Mouse (Mus musculus): ENCODE results near the gene Akr1a1. TPM values are rescaled to one million over a fixed set of nuclear protein-coding genes. Genes with fewer than 3 reads are reported as not detected.
A peak's percentile ranks its signal among the peaks of the same experiment; 100 is the strongest.

The Akr1a1 gene
- polyA plus RNA-seq, 1 experiment from 2014 or later = 580 TPM

- Histone ChIP-seq H3K36me3 (no peaks in the 10 kb centered on the region), H3K4me1 (0 out of 2 replicates have a peak, but pooled peaks cover 3% of the 10 kb centered on the region), H3K9me3 (no peaks in the 10 kb centered on the region), H3K4me2 (no peak overlapping the region), H3K9ac (no peak overlapping the region), H3K27me3 (replicated peaks) (no peaks in the 10 kb centered on the region), H3K27ac (replicated peaks) (no peak overlapping the region), H3K4me3 (no peak overlapping the region)
- no peak for ATAC-seq (ENCODE audit: extremely low read depth, insufficient number of reproducible peaks, low FRiP score, low TSS enrichment)
- WGBS = 38% methylated on average over 3 of the region's 3 CpGs
Measured at GRCm38 (mm10) chr4:116657971-116658370, 6.5 kb upstream of the Akr1a1 start.

- no peak overlapping the region for H3K9ac ChIP-seq
- no peak overlapping the region for H3K27ac ChIP-seq (replicated peaks)
- H3K4me3 ChIP-seq = no peak overlapping the region
- no peaks in the 10 kb centered on the region for H3K9me3 ChIP-seq
- no peak for ATAC-seq (ENCODE audit: extremely low read depth, insufficient number of reproducible peaks, low FRiP score, low TSS enrichment)
- no peaks in the 10 kb centered on the region for H3K36me3 ChIP-seq
- H3K4me2 ChIP-seq = no peak overlapping the region
- no peaks in the 10 kb centered on the region for H3K27me3 ChIP-seq (replicated peaks)
- WGBS = 62% methylated on average over 3 of the region's 3 CpGs
- H3K4me1 ChIP-seq = peaks cover 8% of the 10 kb centered on the region; the same call in 1 of the 2 replicates
Measured at GRCm38 (mm10) chr4:116655658-116656057, 4.2 kb upstream of the Akr1a1 start.

GRCm38 (mm10) chr4:116655100-116655499 lies 3.6 kb upstream of the Akr1a1 start:
- 35% methylated on average over 2 of the region's 2 CpGs for WGBS
- H3K27ac ChIP-seq (replicated peaks) = no peak overlapping the region
- peaks cover 12% of the 10 kb centered on the region for H3K4me1 ChIP-seq
- no peak overlapping the region for H3K4me2 ChIP-seq
- H3K27me3 ChIP-seq (replicated peaks) = no peaks in the 10 kb centered on the region
- H3K9me3 ChIP-seq = no peaks in the 10 kb centered on the region
- H3K4me3 ChIP-seq = no peak overlapping the region
- ATAC-seq (ENCODE audit: extremely low read depth, insufficient number of reproducible peaks, low FRiP score, low TSS enrichment) = no peak
- H3K9ac ChIP-seq = no peak overlapping the region
- no peaks in the 10 kb centered on the region for H3K36me3 ChIP-seq

- Histone ChIP-seq H3K27ac (replicated peaks) (no peak overlapping the region), H3K9me3 (no peaks in the 10 kb centered on the region), H3K36me3 (peaks cover 14% of the 10 kb centered on the region), H3K4me1 (peaks cover 31% of the 10 kb centered on the region), H3K4me3 (no peak overlapping the region), H3K27me3 (replicated peaks) (no peaks in the 10 kb centered on the region), H3K9ac (no peak overlapping the region), H3K4me2 (no peak overlapping the region)
- no peak for ATAC-seq (ENCODE audit: extremely low read depth, insufficient number of reproducible peaks, low FRiP score, low TSS enrichment)
- 78% methylated on average over 6 of the region's 6 CpGs for WGBS
Measured at GRCm38 (mm10) chr4:116653228-116653627, 1.7 kb upstream of the Akr1a1 start.

GRCm38 (mm10) chr4:116651797-116652135 lies 286 bp upstream of the Akr1a1 start:
- Histone ChIP-seq H3K9ac (peak overlapping the region; percentile 91), H3K27ac (replicated peaks) (peak overlapping the region; percentile 93), H3K36me3 (peaks cover 27% of the 10 kb centered on the region), H3K4me1 (peaks cover 43% of the 10 kb centered on the region), H3K27me3 (replicated peaks) (no peaks in the 10 kb centered on the region), H3K4me3 (peak overlapping the region; percentile 80), H3K4me2 (peak overlapping the region; percentile 90), H3K9me3 (no peaks in the 10 kb centered on the region)
- ATAC-seq (ENCODE audit: extremely low read depth, insufficient number of reproducible peaks, low FRiP score, low TSS enrichment) = no peak
- WGBS = 10% methylated on average over 6 of the region's 6 CpGs

GRCm38 (mm10) chr4:116650365-116650764 lies 1.1 kb downstream of the Akr1a1 start:
- Histone ChIP-seq H3K4me3 (peak overlapping the region; percentile 80), H3K4me1 (peaks cover 53% of the 10 kb centered on the region), H3K27ac (replicated peaks) (peak overlapping the region; percentile 93), H3K36me3 (peaks cover 40% of the 10 kb centered on the region), H3K27me3 (replicated peaks) (no peaks in the 10 kb centered on the region), H3K9me3 (no peaks in the 10 kb centered on the region), H3K9ac (peak overlapping the region; percentile 91), H3K4me2 (peak overlapping the region; percentile 90)
- no peak for ATAC-seq (ENCODE audit: extremely low read depth, insufficient number of reproducible peaks, low FRiP score, low TSS enrichment)
- WGBS = 28% methylated on average over 5 of the region's 5 CpGs

GRCm38 (mm10) chr4:116649411-116649810 lies 2.1 kb downstream of the Akr1a1 start:
- H3K9me3 ChIP-seq = no peaks in the 10 kb centered on the region
- no peak overlapping the region for H3K27ac ChIP-seq (replicated peaks)

GRCm38 (mm10) chr4:116645624-116646023 lies 5.9 kb downstream of the Akr1a1 start:
- no peak overlapping the region for H3K4me3 ChIP-seq
- peak overlapping the region; percentile 12; the same call in 1 of the 2 replicates for H3K9ac ChIP-seq
- no peaks in the 10 kb centered on the region for H3K9me3 ChIP-seq
- no peak for ATAC-seq (ENCODE audit: extremely low read depth, insufficient number of reproducible peaks, low FRiP score, low TSS enrichment)
- H3K27ac ChIP-seq (replicated peaks) = 0 out of 2 replicates have a peak overlapping the region, but pooled peaks have one; percentile 22
- peaks cover 52% of the 10 kb centered on the region for H3K4me1 ChIP-seq
- 64% methylated on average over 7 of the region's 7 CpGs for WGBS
- peaks cover 85% of the 10 kb centered on the region for H3K36me3 ChIP-seq
- no peaks in the 10 kb centered on the region for H3K27me3 ChIP-seq (replicated peaks)
- H3K4me2 ChIP-seq = no peak overlapping the region

More at GRCm38 (mm10) chr4:116649411-116649810, 2.1 kb downstream of the Akr1a1 start:
- H3K4me1 ChIP-seq = peaks cover 57% of the 10 kb centered on the region
- no peaks in the 10 kb centered on the region for H3K27me3 ChIP-seq (replicated peaks)
- H3K4me3 ChIP-seq = peak overlapping the region; percentile 80
- 99% methylated on average over 2 of the region's 2 CpGs for WGBS
- no peak for ATAC-seq (ENCODE audit: extremely low read depth, insufficient number of reproducible peaks, low FRiP score, low TSS enrichment)
- H3K36me3 ChIP-seq = peaks cover 49% of the 10 kb centered on the region
- H3K9ac ChIP-seq = no peak overlapping the region
- H3K4me2 ChIP-seq = peak overlapping the region; percentile 90

- Histone ChIP-seq H3K9ac (no peak overlapping the region), H3K4me3 (no peak overlapping the region), H3K4me2 (no peak overlapping the region), H3K36me3 (peaks cover 93% of the 10 kb centered on the region), H3K27me3 (replicated peaks) (no peaks in the 10 kb centered on the region), H3K27ac (replicated peaks) (no peak overlapping the region), H3K9me3 (no peaks in the 10 kb centered on the region), H3K4me1 (peaks cover 41% of the 10 kb centered on the region)
- 56% methylated on average over 6 of the region's 6 CpGs for WGBS
- ATAC-seq (ENCODE audit: extremely low read depth, insufficient number of reproducible peaks, low FRiP score, low TSS enrichment) = no peak
Measured at GRCm38 (mm10) chr4:116644326-116644725, 7.2 kb downstream of the Akr1a1 start.

- no peak for ATAC-seq (ENCODE audit: extremely low read depth, insufficient number of reproducible peaks, low FRiP score, low TSS enrichment)
- Histone ChIP-seq H3K27me3 (replicated peaks) (no peaks in the 10 kb centered on the region), H3K9me3 (no peaks in the 10 kb centered on the region), H3K4me2 (no peak overlapping the region), H3K27ac (replicated peaks) (no peak overlapping the region), H3K36me3 (peaks cover 93% of the 10 kb centered on the region), H3K9ac (no peak overlapping the region), H3K4me1 (peaks cover 19% of the 10 kb centered on the region), H3K4me3 (no peak overlapping the region)
- whole genome bisulfite sequencing = 92% methylated on average over 1 of the region's 1 CpGs
Measured at GRCm38 (mm10) chr4:116642071-116642470, 9.4 kb downstream of the Akr1a1 start.

- Histone ChIP-seq H3K27me3 (replicated peaks) (no peaks in the 10 kb centered on the region), H3K36me3 (peaks cover 97% of the 10 kb centered on the region), H3K4me2 (no peak overlapping the region), H3K4me1 (no peaks in the 10 kb centered on the region), H3K9ac (no peak overlapping the region), H3K27ac (replicated peaks) (no peak overlapping the region), H3K4me3 (no peak overlapping the region), H3K9me3 (no peaks in the 10 kb centered on the region)
- 92% methylated on average over 6 of the region's 6 CpGs for WGBS
- no peak for ATAC-seq (ENCODE audit: extremely low read depth, insufficient number of reproducible peaks, low FRiP score, low TSS enrichment)
Measured at GRCm38 (mm10) chr4:116638821-116639220, 12.7 kb downstream of the Akr1a1 start.

- Histone ChIP-seq H3K9me3 (no peaks in the 10 kb centered on the region), H3K27me3 (replicated peaks) (no peaks in the 10 kb centered on the region), H3K9ac (no peak overlapping the region), H3K4me1 (no peaks in the 10 kb centered on the region), H3K4me3 (no peak overlapping the region), H3K36me3 (peaks cover 83% of the 10 kb centered on the region), H3K27ac (replicated peaks) (no peak overlapping the region), H3K4me2 (no peak overlapping the region)
- WGBS = 89% methylated on average over 1 of the region's 1 CpGs
- no peak for ATAC-seq (ENCODE audit: extremely low read depth, insufficient number of reproducible peaks, low FRiP score, low TSS enrichment)
Measured at GRCm38 (mm10) chr4:116635197-116635596, 16.3 kb downstream of the Akr1a1 start.
